Mouse (Mus musculus): ENCODE measurements at regions not wholly inside any gene's neighbourhood (a gene's known extent, or its start where the extent isn't known, plus 50 kb on each side); places are given as distances from the start of the nearest gene placed in this dataset.

DNA sequence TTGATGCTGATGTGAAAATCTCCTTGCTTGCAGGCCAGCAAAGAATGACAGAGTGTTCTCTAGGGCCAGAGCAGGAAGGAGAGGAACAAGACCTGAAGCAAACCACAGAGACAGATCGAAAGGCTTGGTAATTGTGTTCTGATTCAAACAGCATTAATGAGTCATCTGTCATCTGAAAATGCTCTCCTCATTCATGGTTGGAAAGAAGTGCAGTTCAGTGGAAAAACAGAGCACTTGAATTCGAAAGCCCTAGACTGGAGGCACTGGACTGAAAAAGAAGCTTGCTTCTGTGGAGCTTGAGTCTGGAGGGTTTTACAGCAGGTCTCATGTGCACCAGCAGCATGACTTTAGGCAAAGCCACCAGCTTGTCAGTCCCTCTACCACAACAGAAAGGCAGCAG is 374.3 kb upstream of the B430305J03Rik start:
- Histone ChIP-seq H3K9me3 (no peaks in the 10 kb centered on the region), H3K4me2 (replicated peaks) (no peak overlapping the region), H3K4me3 (no peak overlapping the region), H3K4me1 (no peaks in the 10 kb centered on the region), H3K27me3 (no peaks in the 10 kb centered on the region), H3K9ac (replicated peaks) (no peak overlapping the region), H3K36me3 (no peaks in the 10 kb centered on the region), H3K27ac (replicated peaks) (no peak overlapping the region)
- ATAC-seq (replicated peaks) = no peak
- WGBS = 45% methylated on average over 2 of the region's 2 CpGs

GRCm38 (mm10) chr3:61738528-61738927 is 372.8 kb upstream of the B430305J03Rik start:
- Histone ChIP-seq H3K4me3 (no peak overlapping the region), H3K4me1 (no peaks in the 10 kb centered on the region), H3K27ac (replicated peaks) (no peak overlapping the region), H3K27me3 (no peaks in the 10 kb centered on the region), H3K4me2 (replicated peaks) (no peak overlapping the region), H3K36me3 (no peaks in the 10 kb centered on the region), H3K9me3 (no peaks in the 10 kb centered on the region), H3K9ac (replicated peaks) (no peak overlapping the region)
- ATAC-seq (replicated peaks) = 0 out of 2 replicates have a peak, but pooled peaks have one; percentile 64
- WGBS = 54% methylated on average over 1 of the region's 1 CpGs

DNA sequence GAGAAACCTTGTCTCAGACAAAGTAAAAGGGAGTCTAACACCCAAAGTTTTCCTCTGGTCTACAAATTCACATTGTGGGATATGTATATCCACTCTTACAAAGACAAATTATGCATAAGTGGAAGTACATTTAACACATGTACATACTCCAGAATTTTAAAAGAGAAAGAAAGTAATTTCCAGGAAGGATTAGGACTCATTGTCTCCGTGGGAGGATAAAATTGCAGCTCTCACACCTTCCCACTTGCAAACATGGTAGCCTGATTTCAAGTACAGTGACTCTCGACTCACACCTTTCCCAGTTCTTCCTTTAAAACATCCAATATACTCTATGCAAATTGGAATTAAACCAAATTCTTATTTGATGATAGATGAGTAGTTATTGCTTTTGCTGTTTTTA is 351.0 kb upstream of the B430305J03Rik start:
- no peak for ATAC-seq (replicated peaks)
- Histone ChIP-seq H3K9ac (replicated peaks) (no peak overlapping the region), H3K4me3 (no peak overlapping the region), H3K4me2 (replicated peaks) (no peak overlapping the region), H3K27ac (replicated peaks) (no peak overlapping the region), H3K27me3 (no peaks in the 10 kb centered on the region), H3K4me1 (no peaks in the 10 kb centered on the region), H3K9me3 (no peaks in the 10 kb centered on the region), H3K36me3 (no peaks in the 10 kb centered on the region)
- WGBS = 79% methylated on average over 2 of the region's 2 CpGs

- no peak for ATAC-seq (replicated peaks)
- 78% methylated on average over 4 of the region's 4 CpGs for WGBS
- H3K9ac ChIP-seq (replicated peaks) = no peak overlapping the region
- H3K27me3 ChIP-seq = no peaks in the 10 kb centered on the region
- no peaks in the 10 kb centered on the region for H3K36me3 ChIP-seq
- H3K4me1 ChIP-seq = no peaks in the 10 kb centered on the region
- no peaks in the 10 kb centered on the region for H3K9me3 ChIP-seq
- H3K27ac ChIP-seq (replicated peaks) = no peak overlapping the region
- no peak overlapping the region for H3K4me2 ChIP-seq (replicated peaks)
- H3K4me3 ChIP-seq = no peak overlapping the region
Observed at GRCm38 (mm10) chr3:61687933-61688705, 322.4 kb upstream of the B430305J03Rik start.

DNA sequence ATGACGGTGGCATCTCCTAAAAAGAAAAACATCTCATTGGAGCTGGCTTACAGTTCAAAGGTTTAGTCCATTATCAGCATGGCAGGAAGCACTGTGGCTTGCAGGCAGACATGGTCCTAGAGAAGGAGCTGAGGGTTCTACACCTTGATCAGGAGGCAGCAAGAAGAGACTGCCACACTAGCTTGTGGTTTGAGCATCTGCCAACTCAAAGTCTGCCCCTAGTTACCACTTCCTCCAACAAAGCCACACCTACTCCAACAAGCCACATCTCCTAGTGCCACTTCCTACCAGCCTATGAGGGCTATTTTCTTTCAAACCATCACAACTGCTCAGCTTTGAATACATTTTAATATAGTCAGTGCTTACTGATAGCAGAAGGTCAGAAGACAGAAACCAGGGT is 305.1 kb upstream of the B430305J03Rik start:
- no peak for ATAC-seq (replicated peaks)
- 91% methylated on average over 1 of the region's 1 CpGs for WGBS
- H3K9me3 ChIP-seq = no peaks in the 10 kb centered on the region
- H3K4me2 ChIP-seq (replicated peaks) = no peak overlapping the region
- H3K4me3 ChIP-seq = no peak overlapping the region
- H3K4me1 ChIP-seq = no peaks in the 10 kb centered on the region
- H3K36me3 ChIP-seq = no peaks in the 10 kb centered on the region
- H3K9ac ChIP-seq (replicated peaks) = no peak overlapping the region
- no peaks in the 10 kb centered on the region for H3K27me3 ChIP-seq
- no peak overlapping the region for H3K27ac ChIP-seq (replicated peaks)

DNA sequence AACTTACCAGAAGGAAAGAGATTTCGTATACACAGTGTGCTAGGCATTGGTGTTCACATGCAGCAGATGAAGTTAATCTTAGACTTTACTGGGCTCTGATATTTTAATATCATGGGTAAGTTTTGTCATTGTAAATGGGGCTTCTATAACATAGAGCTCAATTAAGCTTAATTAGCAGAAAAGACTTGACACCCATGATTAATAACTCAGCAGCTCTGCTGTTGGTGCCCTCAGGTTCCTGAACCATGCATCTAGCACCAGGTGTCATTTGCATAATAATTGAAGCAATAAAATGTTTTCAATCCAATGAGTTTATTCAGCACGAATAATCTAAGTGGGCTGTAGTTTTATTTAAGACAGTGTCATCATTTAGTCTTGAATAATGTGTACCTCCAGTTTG is 290.4 kb upstream of the B430305J03Rik start:
- H3K27ac ChIP-seq (replicated peaks) = no peak overlapping the region
- H3K9me3 ChIP-seq = no peaks in the 10 kb centered on the region
- no peak for ATAC-seq (replicated peaks)
- no peaks in the 10 kb centered on the region for H3K27me3 ChIP-seq
- no peak overlapping the region for H3K9ac ChIP-seq (replicated peaks)
- WGBS = 49% methylated on average over 2 of the region's 2 CpGs
- H3K4me3 ChIP-seq = no peak overlapping the region
- no peak overlapping the region for H3K4me2 ChIP-seq (replicated peaks)
- no peaks in the 10 kb centered on the region for H3K36me3 ChIP-seq
- no peaks in the 10 kb centered on the region; the same call in 1 of the 2 replicates for H3K4me1 ChIP-seq

GRCm38 (mm10) chr3:61628535-61628934 is 262.8 kb upstream of the B430305J03Rik start:
- no peak for ATAC-seq (replicated peaks)
- H3K4me1 ChIP-seq = no peaks in the 10 kb centered on the region
- H3K36me3 ChIP-seq = no peaks in the 10 kb centered on the region
- no peak overlapping the region for H3K4me2 ChIP-seq (replicated peaks)
- no peak overlapping the region for H3K27ac ChIP-seq (replicated peaks)
- no peaks in the 10 kb centered on the region for H3K27me3 ChIP-seq
- no peaks in the 10 kb centered on the region for H3K9me3 ChIP-seq
- H3K4me3 ChIP-seq = no peak overlapping the region
- H3K9ac ChIP-seq (replicated peaks) = no peak overlapping the region

GRCm38 (mm10) chr3:61628099-61628498 is 262.3 kb upstream of the B430305J03Rik start:
- 0 out of 2 replicates have a peak, but pooled peaks have one; percentile 53 for ATAC-seq (replicated peaks)
- Histone ChIP-seq H3K4me1 (no peaks in the 10 kb centered on the region), H3K9ac (replicated peaks) (no peak overlapping the region), H3K27me3 (no peaks in the 10 kb centered on the region), H3K9me3 (no peaks in the 10 kb centered on the region), H3K27ac (replicated peaks) (no peak overlapping the region), H3K36me3 (no peaks in the 10 kb centered on the region), H3K4me2 (replicated peaks) (no peak overlapping the region), H3K4me3 (no peak overlapping the region)
- 43% methylated on average over 3 of the region's 3 CpGs for WGBS

DNA sequence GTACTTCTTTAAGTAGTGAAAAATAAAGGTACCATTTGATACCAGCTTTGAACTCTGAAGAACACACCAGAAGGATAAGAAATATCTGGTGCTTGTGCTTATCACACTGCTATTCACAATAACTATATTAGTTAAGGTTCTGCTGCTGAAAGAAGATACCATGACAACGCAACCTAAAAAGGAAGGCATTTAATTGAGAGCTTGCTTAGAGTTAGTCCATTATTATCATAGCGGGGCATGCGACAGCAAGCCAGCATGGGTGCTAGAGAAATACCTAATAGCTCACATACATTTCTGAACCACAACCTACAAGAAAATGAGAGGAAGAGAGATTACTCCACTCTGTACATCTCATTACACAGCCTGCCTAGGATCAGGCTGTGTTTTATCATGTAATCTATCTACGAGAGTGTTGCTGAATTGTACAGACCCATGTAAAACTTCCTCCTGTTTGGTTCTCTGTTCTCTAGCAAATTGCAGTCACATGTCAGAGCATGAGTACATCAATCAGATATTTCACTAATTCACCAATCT is 258.3 kb upstream of the B430305J03Rik start:
- H3K27ac ChIP-seq (replicated peaks) = no peak overlapping the region
- H3K4me1 ChIP-seq = no peaks in the 10 kb centered on the region
- WGBS = 51% methylated on average over 4 of the region's 4 CpGs
- no peaks in the 10 kb centered on the region for H3K9me3 ChIP-seq
- H3K4me3 ChIP-seq = no peak overlapping the region
- H3K4me2 ChIP-seq (replicated peaks) = no peak overlapping the region
- no peaks in the 10 kb centered on the region for H3K36me3 ChIP-seq
- H3K27me3 ChIP-seq = no peaks in the 10 kb centered on the region
- no peak for ATAC-seq (replicated peaks)
- H3K9ac ChIP-seq (replicated peaks) = no peak overlapping the region

GRCm38 (mm10) chr3:61605469-61605868 is 239.7 kb upstream of the B430305J03Rik start:
- Histone ChIP-seq H3K36me3 (no peaks in the 10 kb centered on the region), H3K4me2 (replicated peaks) (no peak overlapping the region), H3K27ac (replicated peaks) (no peak overlapping the region), H3K9me3 (no peaks in the 10 kb centered on the region), H3K4me1 (no peaks in the 10 kb centered on the region), H3K27me3 (no peaks in the 10 kb centered on the region), H3K4me3 (no peak overlapping the region), H3K9ac (replicated peaks) (no peak overlapping the region)
- ATAC-seq (replicated peaks) = no peak
- WGBS = 79% methylated on average over 4 of the region's 4 CpGs

- H3K36me3 ChIP-seq = no peaks in the 10 kb centered on the region
- H3K27ac ChIP-seq (replicated peaks) = no peak overlapping the region
- no peak overlapping the region for H3K9ac ChIP-seq (replicated peaks)
- H3K9me3 ChIP-seq = no peaks in the 10 kb centered on the region
- H3K4me2 ChIP-seq (replicated peaks) = no peak overlapping the region
- H3K27me3 ChIP-seq = no peaks in the 10 kb centered on the region
- no peak for ATAC-seq (replicated peaks)
- 91% methylated on average over 2 of the region's 2 CpGs for WGBS
- H3K4me1 ChIP-seq = no peaks in the 10 kb centered on the region
- no peak overlapping the region for H3K4me3 ChIP-seq
Observed at GRCm38 (mm10) chr3:61602891-61603290, 237.1 kb upstream of the B430305J03Rik start.

DNA sequence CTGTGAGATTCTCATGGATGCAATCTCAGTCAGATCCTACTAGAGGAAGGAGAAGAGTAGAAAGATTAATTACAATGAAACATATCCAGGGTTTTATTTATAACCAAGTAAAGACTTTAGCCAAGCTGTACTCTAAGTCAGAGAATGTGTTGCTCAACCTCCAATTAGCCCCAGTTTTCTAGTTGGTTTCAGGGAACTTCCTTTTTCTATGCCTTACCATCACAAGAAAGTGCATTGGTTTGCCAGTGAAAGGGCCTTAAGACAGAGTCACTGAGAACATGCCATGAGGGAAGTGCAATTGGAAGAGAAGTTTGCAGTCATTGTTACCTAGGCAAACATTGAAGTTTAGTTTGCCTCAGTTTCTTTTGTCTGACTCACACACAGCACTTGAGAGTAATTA is 229.8 kb upstream of the B430305J03Rik start:
- Histone ChIP-seq H3K9me3 (no peaks in the 10 kb centered on the region), H3K27me3 (no peaks in the 10 kb centered on the region), H3K4me2 (replicated peaks) (no peak overlapping the region), H3K27ac (replicated peaks) (no peak overlapping the region), H3K4me1 (no peaks in the 10 kb centered on the region), H3K4me3 (no peak overlapping the region), H3K36me3 (no peaks in the 10 kb centered on the region), H3K9ac (replicated peaks) (no peak overlapping the region)
- ATAC-seq (replicated peaks) = no peak

GRCm38 (mm10) chr3:61592342-61592741 is 226.6 kb upstream of the B430305J03Rik start:
- no peak for ATAC-seq (replicated peaks)
- WGBS = 92% methylated on average over 2 of the region's 2 CpGs
- H3K9me3 ChIP-seq = no peaks in the 10 kb centered on the region

More at GRCm38 (mm10) chr3:61592342-61592741, 226.6 kb upstream of the B430305J03Rik start:
- Histone ChIP-seq H3K9ac (replicated peaks) (no peak overlapping the region), H3K4me1 (no peaks in the 10 kb centered on the region), H3K4me3 (no peak overlapping the region), H3K4me2 (replicated peaks) (no peak overlapping the region), H3K36me3 (no peaks in the 10 kb centered on the region), H3K27ac (replicated peaks) (no peak overlapping the region), H3K27me3 (no peaks in the 10 kb centered on the region)
